Mouse (Mus musculus) central nervous system, embryonic 11.5 days (tissue): ENCODE data around the gene Acp5. TPM values are rescaled to one million over a fixed set of nuclear protein-coding genes. Genes with fewer than 3 reads are reported as not detected.

ENCODE experiments used
- polyA plus RNA-seq: library from polyadenylated mRNA; depleted of rRNA; stranded (reverse); fragments of >200 nt; gene quantifications from 2 replicates; pipeline ENCODE4 v1.2.3, GENCODE M21; 2012; rRNA removed

Gene Acp5
- 27.3 and 32.4 TPM in 2 replicates for polyA plus RNA-seq

GRCm38 (mm10) chr9:22135644-22136390, at the start of gene Acp5:
Acp5 (minus strand) TSS chr9:22135711.

GRCm38 (mm10) chr9:22156497-22157245, 21.2 kb upstream of the Acp5 start, which contains the start of gene Pigyl:
Pigyl (plus strand) TSS chr9:22156846.

GRCm38 (mm10) chr9:22116740-22117426, 18.6 kb downstream of the Acp5 start, which contains the start of gene Elof1:
Elof1 (minus strand) TSS chr9:22117172.

GRCm38 (mm10) chr9:22098993-22099696, 36.4 kb downstream of the Acp5 start, which contains the start of gene Cnn1:
Cnn1 (plus strand) TSS chr9:22099216.

GRCm38 (mm10) chr9:22085022-22085834, 50.3 kb downstream of the Acp5 start, which contains the start of gene Ecsit:
Ecsit (minus strand) TSS chr9:22085438.

Other genes with a start within 250 kb of the Acp5 start
- 7.1 and 10.0 TPM in 2 replicates for gene Rab3d, start 217.5 kb downstream of the Acp5 start, polyA plus RNA-seq
- 7.9 and 8.4 TPM in 2 replicates for gene Ccdc159, start 208.2 kb downstream of the Acp5 start, polyA plus RNA-seq
- 23.9 and 26.4 TPM in 2 replicates for gene Tmem205, start 208.2 kb downstream of the Acp5 start, polyA plus RNA-seq
- 30.6 and 36.7 TPM in 2 replicates for gene Plppr2, start 198.7 kb downstream of the Acp5 start, polyA plus RNA-seq
- 7.4 and 7.8 TPM in 2 replicates for gene Swsap1, start 180.0 kb downstream of the Acp5 start, polyA plus RNA-seq
- gene Epor, start 172.2 kb downstream of the Acp5 start, polyA plus RNA-seq = 12.4 and 18.9 TPM in 2 replicates
- 3.3 and 3.4 TPM in 2 replicates for gene Rgl3, start 146.3 kb downstream of the Acp5 start, polyA plus RNA-seq
- gene Ccdc151, start 133.1 kb downstream of the Acp5 start, polyA plus RNA-seq = 4.8 and 7.3 TPM in 2 replicates
- gene Prkcsh, start 132.9 kb downstream of the Acp5 start, polyA plus RNA-seq = 109 and 149 TPM in 2 replicates
- 84.7 and 86.4 TPM in 2 replicates for gene Elavl3, start 83.7 kb downstream of the Acp5 start, polyA plus RNA-seq
- 0.08 and 0.12 TPM in 2 replicates for gene Gm49318, start 64.5 kb downstream of the Acp5 start, polyA plus RNA-seq
- gene Zfp653, start 64.3 kb downstream of the Acp5 start, polyA plus RNA-seq = 35.9 and 38.7 TPM in 2 replicates
- 19.9 and 30.4 TPM in 2 replicates for gene Ecsit, start 50.3 kb downstream of the Acp5 start, polyA plus RNA-seq
- 5.0 and 11.5 TPM in 2 replicates for gene Cnn1, start 36.5 kb downstream of the Acp5 start, polyA plus RNA-seq
- 142 and 147 TPM in 2 replicates for gene Elof1, start 18.5 kb downstream of the Acp5 start, polyA plus RNA-seq
- 49.8 and 79.8 TPM in 2 replicates for gene Pigyl, start 21.1 kb upstream of the Acp5 start, polyA plus RNA-seq
- gene Zfp872, start 52.4 kb upstream of the Acp5 start, polyA plus RNA-seq = 0.12 and 0.17 TPM in 2 replicates
- gene Zfp809, start 90.0 kb upstream of the Acp5 start, polyA plus RNA-seq = 10.3 and 12.2 TPM in 2 replicates
- 2.6 and 3.8 TPM in 2 replicates for gene Zfp599, start 124.2 kb upstream of the Acp5 start, polyA plus RNA-seq
- 37.2 and 44.6 TPM in 2 replicates for gene Zfp810, start 171.9 kb upstream of the Acp5 start, polyA plus RNA-seq